Mouse (Mus musculus) heart, embryonic 10.5 days (tissue): Measurements from ENCODE around the gene Hivep1. TPM values are rescaled to one million over a fixed set of nuclear protein-coding genes. Genes with fewer than 3 reads are reported as not detected.

Experiments
- DNase-seq: peaks from one replicate; pipeline ENCODE4 v3.0.0-alpha.2; 2017; ENCODE audit warnings: low spot score
- H3K27ac ChIP-seq: fragments of 300-500 bp; sonication (generic); 2 replicates; pipeline ENCODE4 v1.5.1; 2016; ENCODE audit warnings: mild to moderate bottlenecking
- H3K27me3 ChIP-seq: fragments of 300-500 bp; sonication (generic); 2 replicates; pipeline ENCODE4 v1.6.1; 2016; ENCODE audit warnings: mild to moderate bottlenecking; ENCODE audit not compliant: poor library complexity, insufficient read depth, severe bottlenecking
- H3K36me3 ChIP-seq: fragments of 300-500 bp; sonication (generic); 2 replicates; pipeline ENCODE4 v1.6.1; 2016; ENCODE audit warnings: mild to moderate bottlenecking, moderate library complexity
- H3K4me1 ChIP-seq: fragments of 300-500 bp; sonication (generic); 2 replicates; pipeline ENCODE4 v1.6.1; 2016; ENCODE audit warnings: mild to moderate bottlenecking
- H3K4me3 ChIP-seq: fragments of 300-500 bp; sonication (generic); 2 replicates; pipeline ENCODE4 v1.5.1; 2016; ENCODE audit warnings: mild to moderate bottlenecking, moderate library complexity
- H3K9me3 ChIP-seq: fragments of 300-500 bp; sonication (generic); 2 replicates; pipeline ENCODE4 v1.6.1; 2016; ENCODE audit warnings: mild to moderate bottlenecking, moderate library complexity
- WGBS: fragments of 180-500 bp; shearing (Covaris S2); methylation state at CpG from one replicate; pipeline ENCODE4 v1.1.7; 2016; 5-methylcytosine and 5-hydroxymethylcytosine counted together
- polyA plus RNA-seq: library from polyadenylated mRNA; unstranded; fragments of >200 nt; fragmentation: Nextera tagmentation; extraction: Ambion mirVana; gene quantifications from 2 replicates; pipeline ENCODE4 v1.2.1, GENCODE M21; 2016

Gene Hivep1
- polyA plus RNA-seq, 1 experiment from 2014 or later: 8.2 TPM

DNA sequence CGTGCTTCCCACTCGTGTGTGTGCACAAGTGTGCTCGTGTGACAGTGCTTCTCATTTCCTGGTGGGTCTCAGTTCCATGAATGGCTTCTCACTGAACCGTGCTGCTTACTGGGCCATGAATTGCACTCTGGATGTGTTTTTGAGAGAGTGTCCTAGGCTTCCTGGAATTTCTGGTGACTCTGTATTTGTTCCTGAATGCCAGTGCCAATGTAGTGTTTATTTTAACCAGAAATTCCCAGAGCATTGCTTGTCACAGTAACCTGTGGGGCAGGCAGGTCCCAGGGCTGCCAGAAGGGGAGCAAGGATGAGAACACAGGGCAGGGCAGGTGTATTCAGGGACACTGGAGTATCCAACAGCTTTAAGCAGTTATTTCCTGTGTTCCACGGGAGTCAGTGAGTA, 36.5 kb downstream of the Hivep1 start:
- Histone ChIP-seq H3K4me3 (no peak overlapping the region), H3K27me3 (no peaks in the 10 kb centered on the region), H3K9me3 (no peaks in the 10 kb centered on the region), H3K27ac (no peak overlapping the region), H3K36me3 (0 out of 2 replicates have a peak, but pooled peaks cover 2% of the 10 kb centered on the region), H3K4me1 (peaks cover 25% of the 10 kb centered on the region; the same call in 1 of the 2 replicates)
- peak; percentile 20 for DNase-seq
- 77% methylated on average over 5 of the region's 5 CpGs for WGBS

DNA sequence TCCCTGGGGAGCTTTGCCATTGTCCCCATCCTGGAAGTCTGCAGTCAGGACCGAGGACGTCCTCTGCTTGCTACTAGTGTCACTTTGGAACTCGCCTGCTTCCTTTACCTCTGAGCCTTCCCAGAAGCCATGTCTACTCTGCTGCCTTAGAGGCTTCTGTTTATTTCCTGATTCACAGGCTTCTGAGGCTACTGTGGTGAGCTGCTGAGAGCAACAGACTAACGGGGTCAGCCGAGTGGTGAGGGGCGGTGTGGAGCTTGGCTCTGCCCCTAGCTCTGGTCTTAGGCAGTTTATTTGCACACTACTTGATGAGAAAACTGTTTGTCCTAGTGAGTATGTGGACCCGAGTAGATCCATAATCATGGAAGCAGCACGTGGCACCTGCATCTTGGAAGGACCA, 37.2 kb downstream of the Hivep1 start:
- no peak overlapping the region for H3K27ac ChIP-seq
- H3K27me3 ChIP-seq: no peaks in the 10 kb centered on the region
- 0 out of 2 replicates have a peak, but pooled peaks cover 2% of the 10 kb centered on the region for H3K36me3 ChIP-seq
- peak; percentile 65 for DNase-seq
- 56% methylated on average over 8 of the region's 8 CpGs for WGBS
- H3K4me1 ChIP-seq: peaks cover 29% of the 10 kb centered on the region; the same call in 1 of the 2 replicates
- H3K9me3 ChIP-seq: no peaks in the 10 kb centered on the region
- no peak overlapping the region for H3K4me3 ChIP-seq

DNA sequence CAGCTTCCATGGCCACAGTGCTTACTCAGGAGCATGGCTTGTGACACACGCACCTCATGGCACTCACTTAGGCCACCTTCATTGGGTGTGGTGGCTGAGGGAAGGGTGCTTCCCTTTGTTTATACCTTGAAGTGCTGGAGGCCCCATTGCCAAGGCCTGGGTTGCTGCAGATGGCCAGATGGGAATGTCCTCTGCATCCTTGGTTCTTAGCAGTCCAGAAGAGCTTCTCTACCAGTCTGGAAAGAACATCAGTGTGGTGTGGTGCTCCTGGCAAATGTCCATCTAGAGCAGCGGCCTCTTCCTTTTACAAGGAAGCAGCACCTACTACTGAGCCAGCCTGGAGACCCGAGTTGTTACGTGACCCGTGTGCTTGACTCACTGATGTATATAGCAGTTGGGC, 38.9 kb downstream of the Hivep1 start:
- 85% methylated on average over 5 of the region's 5 CpGs for WGBS
- DNase-seq: no peak
- Histone ChIP-seq H3K9me3 (no peaks in the 10 kb centered on the region), H3K27me3 (no peaks in the 10 kb centered on the region), H3K4me1 (peaks cover 32% of the 10 kb centered on the region), H3K4me3 (no peak overlapping the region), H3K27ac (no peak overlapping the region), H3K36me3 (0 out of 2 replicates have a peak, but pooled peaks cover 2% of the 10 kb centered on the region)

DNA sequence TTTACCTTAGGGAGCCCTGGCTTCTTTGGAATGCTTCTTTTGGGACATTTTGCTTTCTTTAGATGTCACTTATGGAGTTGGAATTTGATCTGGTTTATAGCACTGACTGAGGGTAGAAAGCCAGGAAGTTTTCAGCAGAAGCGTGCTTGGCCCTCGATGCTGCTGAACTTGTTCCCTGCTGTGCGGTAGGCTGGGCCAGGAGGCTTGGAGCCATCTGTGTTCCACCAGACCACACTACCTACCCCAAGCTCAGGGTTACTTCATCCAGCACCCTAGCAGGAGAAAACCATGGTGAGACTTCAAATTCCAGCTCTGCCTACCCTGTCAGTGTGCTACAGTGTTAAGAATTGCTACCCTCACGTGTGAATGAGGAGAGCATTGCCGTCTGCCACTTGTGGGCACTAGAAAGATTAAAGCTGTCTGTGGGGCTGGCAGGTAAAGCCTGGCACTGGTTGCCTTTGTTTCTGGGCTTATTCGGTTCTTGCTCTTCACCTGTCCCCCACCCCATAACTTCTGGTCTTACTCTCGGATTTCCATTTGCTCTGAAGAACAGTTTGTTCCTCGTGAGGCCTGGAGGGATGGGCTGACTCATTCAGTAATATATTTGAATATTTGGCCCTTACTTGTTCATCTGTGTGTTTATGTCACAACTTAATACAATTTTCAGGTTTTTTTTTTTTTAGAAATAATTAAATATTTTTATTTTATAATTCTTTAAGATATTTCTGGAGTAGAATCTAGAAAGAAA, 40.7 kb downstream of the Hivep1 start:
- 56% methylated on average over 8 of the region's 8 CpGs for WGBS

DNA sequence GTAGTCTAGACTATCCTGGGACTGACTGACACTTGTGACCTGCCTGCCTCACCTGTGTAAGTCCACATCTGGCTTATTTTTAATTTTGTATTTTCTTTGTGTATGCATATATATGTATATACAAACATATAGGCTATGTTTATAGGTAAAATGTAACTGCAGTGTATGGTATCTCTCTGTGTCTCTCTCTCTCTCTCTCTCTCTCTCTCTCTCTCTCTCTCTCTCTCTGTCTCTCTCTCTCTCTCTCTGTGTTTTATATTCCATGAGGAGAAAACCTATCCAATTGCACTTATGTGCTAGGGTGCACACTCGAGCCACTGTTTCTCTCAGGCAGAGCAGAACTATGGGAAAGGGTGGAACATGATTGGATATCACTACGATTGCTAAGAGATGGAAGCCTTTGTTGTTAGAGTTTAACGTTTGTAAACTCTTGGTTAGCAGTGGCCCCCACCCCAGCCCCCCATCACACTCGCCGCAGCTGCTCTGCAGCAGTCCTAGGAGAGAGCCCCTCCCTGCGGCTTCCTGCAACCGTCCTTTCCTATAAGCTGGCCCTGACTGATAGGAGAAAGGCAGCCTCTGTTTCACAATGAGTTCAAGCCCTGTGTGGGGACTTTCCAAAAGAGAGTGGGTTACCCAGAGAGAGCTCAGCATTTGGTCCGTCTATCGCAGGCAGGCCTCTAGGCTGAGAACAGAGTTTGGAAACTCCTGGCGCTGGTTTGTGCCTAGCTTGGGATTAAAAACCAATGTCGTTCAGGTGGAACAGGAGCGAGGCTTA, 41.6 kb downstream of the Hivep1 start:
- Histone ChIP-seq H3K9me3 (no peaks in the 10 kb centered on the region), H3K27me3 (no peaks in the 10 kb centered on the region), H3K4me1 (peaks cover 36% of the 10 kb centered on the region), H3K4me3 (no peak overlapping the region), H3K36me3 (peaks cover 8% of the 10 kb centered on the region), H3K27ac (peak overlapping the region; percentile 38; the same call in 1 of the 2 replicates)
- 63% methylated on average over 12 of the region's 12 CpGs for WGBS
- peak; percentile 74 for DNase-seq

More for the DNA sequence above, 40.7 kb downstream of the Hivep1 start:
- H3K27ac ChIP-seq: no peak overlapping the region
- 0 out of 2 replicates have a peak, but pooled peaks cover 2% of the 10 kb centered on the region for H3K36me3 ChIP-seq
- H3K9me3 ChIP-seq: no peaks in the 10 kb centered on the region
- H3K4me3 ChIP-seq: no peak overlapping the region
- H3K4me1 ChIP-seq: peaks cover 40% of the 10 kb centered on the region
- no peaks in the 10 kb centered on the region for H3K27me3 ChIP-seq
- no peak for DNase-seq

DNA sequence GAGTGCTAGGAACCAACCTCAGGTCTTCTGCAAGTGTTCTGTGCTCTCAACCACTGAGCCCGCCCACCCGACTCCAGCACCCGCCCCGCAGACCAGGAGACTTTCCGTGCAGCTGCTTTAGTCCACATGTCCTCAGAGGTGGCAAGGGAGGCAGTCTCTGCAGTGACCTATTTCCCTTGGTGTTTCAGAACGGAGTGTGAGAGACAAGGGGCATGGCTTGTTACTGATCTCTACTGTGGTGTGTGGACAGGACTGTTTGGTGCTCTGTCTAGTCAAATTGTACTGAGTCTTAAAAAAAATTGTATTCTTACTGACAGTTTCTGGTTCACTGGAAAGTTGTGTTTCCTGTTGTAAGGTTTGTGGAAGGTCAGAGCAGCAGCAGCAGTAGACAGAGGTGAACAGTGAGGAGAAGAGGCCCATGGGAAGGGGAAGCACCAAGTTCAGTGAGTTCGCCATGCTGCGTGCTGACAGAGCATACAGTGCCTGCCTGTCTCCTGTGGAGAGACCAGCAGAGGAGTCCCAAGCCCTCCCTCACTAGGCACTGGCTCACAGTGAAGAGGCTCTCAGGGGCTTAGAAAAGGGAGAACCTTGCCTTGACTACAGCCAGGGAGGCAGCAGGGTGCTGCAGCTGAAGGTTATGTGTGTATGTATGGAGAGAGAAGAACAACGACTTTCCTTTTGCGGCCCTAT, 44.1 kb downstream of the Hivep1 start:
- no peaks in the 10 kb centered on the region for H3K9me3 ChIP-seq
- no peaks in the 10 kb centered on the region for H3K27me3 ChIP-seq
- peak; percentile 75 for DNase-seq
- WGBS: 56% methylated on average over 10 of the region's 10 CpGs
- H3K4me1 ChIP-seq: peaks cover 30% of the 10 kb centered on the region
- peak overlapping the region; percentile 80; the same call in 1 of the 2 replicates for H3K27ac ChIP-seq
- no peak overlapping the region for H3K4me3 ChIP-seq
- peaks cover 6% of the 10 kb centered on the region for H3K36me3 ChIP-seq

DNA sequence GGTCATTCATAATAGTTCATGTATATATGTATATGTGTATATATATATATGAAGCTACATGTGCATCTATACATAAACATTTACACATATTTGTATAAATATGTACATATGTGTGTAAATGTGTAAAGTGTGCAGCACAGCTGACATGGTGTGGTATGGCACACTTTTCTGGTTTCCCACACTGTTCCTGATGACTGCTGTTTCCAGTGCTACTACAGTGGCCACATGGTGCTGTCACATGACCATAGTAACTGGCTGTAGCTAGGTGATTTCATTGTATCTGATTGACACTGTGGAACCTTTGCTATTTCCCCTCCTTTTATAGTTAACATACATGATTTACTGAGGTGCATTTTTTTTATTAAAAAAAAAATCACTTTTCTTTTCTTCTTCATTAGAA, 45.3 kb downstream of the Hivep1 start:
- Histone ChIP-seq H3K36me3 (peaks cover 6% of the 10 kb centered on the region), H3K27me3 (no peaks in the 10 kb centered on the region), H3K27ac (no peak overlapping the region), H3K4me1 (peaks cover 37% of the 10 kb centered on the region), H3K4me3 (no peak overlapping the region), H3K9me3 (no peaks in the 10 kb centered on the region)
- no peak for DNase-seq

DNA sequence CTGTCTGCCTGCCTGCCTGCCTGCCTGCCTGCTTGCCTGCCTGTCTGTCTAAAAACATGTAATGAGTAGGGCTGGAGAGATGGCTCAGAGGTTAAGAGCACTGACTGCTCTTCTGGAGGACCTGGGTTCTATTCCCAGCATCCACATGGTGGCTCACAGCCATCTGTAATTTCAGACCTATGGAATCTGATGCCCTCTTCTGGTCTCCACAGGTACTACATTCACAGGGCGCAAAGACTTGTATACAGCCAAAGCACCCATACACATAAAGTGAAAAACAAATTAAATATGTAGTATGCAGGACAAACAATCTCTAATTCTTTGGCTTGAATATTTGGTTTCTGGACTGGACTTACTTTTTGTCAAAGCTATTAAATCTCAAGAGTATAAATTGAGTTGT, 46.7 kb downstream of the Hivep1 start:
- H3K4me1 ChIP-seq: peaks cover 40% of the 10 kb centered on the region
- WGBS: 97% methylated on average over 1 of the region's 1 CpGs
- H3K9me3 ChIP-seq: no peaks in the 10 kb centered on the region
- H3K27me3 ChIP-seq: no peaks in the 10 kb centered on the region
- DNase-seq: peak; percentile 19
- peaks cover 6% of the 10 kb centered on the region for H3K36me3 ChIP-seq
- H3K4me3 ChIP-seq: no peak overlapping the region
- no peak overlapping the region for H3K27ac ChIP-seq

DNA sequence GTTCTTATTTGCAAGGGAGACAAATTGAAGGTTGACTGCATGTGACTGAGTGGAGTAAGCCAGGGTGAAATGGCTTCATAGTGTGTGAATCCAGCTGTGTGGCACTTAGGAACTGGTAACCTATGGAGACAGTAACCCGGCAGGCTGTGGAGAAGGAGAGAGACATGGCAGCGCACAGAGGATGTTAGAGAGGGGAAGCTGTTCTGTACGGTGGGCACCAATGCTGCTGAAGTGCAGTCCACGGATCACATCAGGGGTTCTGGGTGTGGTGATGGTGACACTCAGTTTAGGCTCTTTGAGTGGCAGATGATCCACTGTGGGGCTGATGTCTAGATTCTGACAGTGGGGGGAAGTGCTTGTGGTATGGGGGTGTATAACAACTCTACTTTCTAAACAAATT, 47.7 kb downstream of the Hivep1 start:
- Histone ChIP-seq H3K4me3 (no peak overlapping the region), H3K4me1 (peaks cover 37% of the 10 kb centered on the region), H3K36me3 (peaks cover 6% of the 10 kb centered on the region), H3K27me3 (no peaks in the 10 kb centered on the region), H3K27ac (no peak overlapping the region), H3K9me3 (no peaks in the 10 kb centered on the region)
- peak; percentile 67 for DNase-seq
- 90% methylated on average over 4 of the region's 4 CpGs for WGBS

DNA sequence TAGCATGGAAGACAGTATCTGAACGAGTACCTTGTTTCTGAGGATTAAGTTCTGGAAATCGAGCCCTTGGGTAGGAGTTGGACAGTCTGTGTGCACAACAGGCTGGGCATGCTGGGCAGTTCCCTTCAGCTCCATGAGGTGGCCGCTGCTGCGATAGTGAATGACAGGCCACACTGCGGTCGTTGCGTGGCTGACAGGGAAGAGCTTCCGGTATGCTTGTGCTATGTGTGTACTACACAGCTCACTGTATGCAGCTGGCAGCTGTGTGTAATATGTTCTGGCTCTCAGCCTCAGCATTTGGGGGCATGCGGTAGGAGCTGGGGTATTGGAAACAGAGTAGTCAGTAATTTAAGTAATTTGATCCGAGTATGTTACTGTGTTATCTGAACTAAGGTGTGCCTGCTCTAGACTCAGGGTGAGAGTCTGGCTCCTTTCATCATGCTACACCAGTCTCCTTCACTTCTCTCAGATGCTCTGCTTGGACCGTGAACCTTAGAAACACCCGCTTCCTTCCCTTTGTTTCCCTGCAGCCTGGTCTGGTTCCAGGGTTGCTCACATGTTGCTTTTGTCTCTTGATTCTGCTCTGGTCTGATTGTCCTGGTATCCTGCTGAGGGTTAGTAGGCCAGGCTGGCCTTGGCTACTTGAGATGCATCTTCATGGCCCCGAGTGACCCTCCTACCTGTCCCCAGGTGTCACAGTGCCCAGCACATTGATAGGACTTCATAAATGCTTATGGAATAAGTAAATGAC, 49.8 kb downstream of the Hivep1 start:
- Histone ChIP-seq H3K9me3 (no peaks in the 10 kb centered on the region), H3K27me3 (no peaks in the 10 kb centered on the region), H3K4me3 (peak overlapping the region; percentile 29; the same call in 1 of the 2 replicates), H3K27ac (peak overlapping the region; percentile 42; the same call in 1 of the 2 replicates), H3K36me3 (peaks cover 6% of the 10 kb centered on the region), H3K4me1 (peaks cover 26% of the 10 kb centered on the region)
- DNase-seq: peak; percentile 81
- WGBS: 39% methylated on average over 13 of the region's 13 CpGs

DNA sequence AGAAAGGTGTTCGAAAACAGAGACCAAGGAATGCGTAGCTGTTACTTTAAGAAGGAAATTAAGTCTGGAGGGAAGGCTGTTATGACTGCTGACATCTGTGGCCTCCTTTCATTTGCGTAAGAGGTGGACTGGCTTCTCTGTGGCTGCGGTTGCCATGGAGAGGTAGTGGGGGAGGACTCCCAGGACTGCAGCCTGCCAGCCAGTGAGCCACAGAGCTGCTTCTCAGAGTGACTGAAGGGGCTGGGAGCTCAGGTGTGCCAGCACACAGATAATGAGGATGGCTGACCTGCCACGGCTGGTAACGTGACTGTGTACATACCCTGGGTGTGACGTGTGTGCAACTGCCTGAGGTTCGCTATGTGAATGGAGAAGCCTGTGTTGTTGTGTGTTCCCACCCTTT, 51.2 kb downstream of the Hivep1 start:
- WGBS: 48% methylated on average over 8 of the region's 8 CpGs
- no peak overlapping the region for H3K4me3 ChIP-seq
- H3K9me3 ChIP-seq: no peaks in the 10 kb centered on the region
- DNase-seq: peak; percentile 81
- H3K27me3 ChIP-seq: no peaks in the 10 kb centered on the region
- peaks cover 4% of the 10 kb centered on the region for H3K36me3 ChIP-seq
- peak overlapping the region; percentile 36; the same call in 1 of the 2 replicates for H3K27ac ChIP-seq
- peaks cover 32% of the 10 kb centered on the region for H3K4me1 ChIP-seq

DNA sequence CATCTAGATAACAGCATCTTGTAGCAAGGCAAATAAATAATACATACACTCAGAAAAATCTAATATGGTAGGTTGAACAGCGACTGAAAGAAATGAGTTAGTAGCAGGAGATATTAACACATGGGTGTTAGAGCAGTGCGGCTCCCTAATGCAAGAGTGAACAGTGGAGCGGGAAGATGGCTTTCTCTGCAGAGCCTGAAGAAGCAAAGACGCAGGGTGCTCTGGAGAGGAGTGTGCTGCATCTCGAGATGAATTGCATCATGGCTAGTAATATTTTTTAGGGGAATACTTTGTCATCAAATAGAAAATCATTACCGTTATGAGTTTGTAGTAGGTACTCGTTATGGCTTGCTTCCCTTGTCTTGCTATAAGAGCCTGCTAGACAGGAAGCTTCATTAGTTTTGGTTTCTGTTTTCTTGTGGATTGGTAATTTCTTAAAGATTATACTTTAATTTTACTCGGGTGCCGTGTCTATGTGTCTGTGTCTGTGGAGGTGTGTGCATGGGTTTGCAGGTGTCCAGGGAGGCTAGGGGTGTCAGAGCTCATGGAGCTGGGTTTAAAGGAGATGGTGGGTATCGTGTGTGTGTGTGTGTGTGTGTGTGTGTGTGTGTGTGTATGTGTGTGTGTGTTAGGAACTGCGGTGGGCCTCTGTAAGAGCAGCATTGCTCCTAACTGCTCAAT, 51.8 kb downstream of the Hivep1 start:
- Histone ChIP-seq H3K27ac (no peak overlapping the region), H3K4me1 (peaks cover 38% of the 10 kb centered on the region), H3K4me3 (no peak overlapping the region)

More for the DNA sequence above, 51.8 kb downstream of the Hivep1 start:
- DNase-seq: peak; percentile 55
- WGBS: 86% methylated on average over 11 of the region's 11 CpGs
- Histone ChIP-seq H3K27me3 (no peaks in the 10 kb centered on the region), H3K9me3 (no peaks in the 10 kb centered on the region), H3K36me3 (no peaks in the 10 kb centered on the region)
